Mouse (Mus musculus) midbrain, postnatal 0 days (tissue): ENCODE measurements around the gene Sparcl1. TPM values are rescaled to one million over a fixed set of nuclear protein-coding genes. Genes with fewer than 3 reads are reported as not detected.

Experiments
- ATAC-seq: fragments of 200-750 bp; cut with Nextera tagmentation; 2 replicates; pipeline ENCODE4 v1.8.0; 2017; ENCODE audit warnings: moderate number of reproducible peaks, mild to moderate bottlenecking, moderate TSS enrichment, moderate library complexity; ENCODE audit not compliant: low FRiP score
- DNase-seq: peaks from one replicate; pipeline ENCODE4 v3.0.0-alpha.2; 2015; ENCODE audit warnings: low spot score
- H3K27ac ChIP-seq: fragments of 300-500 bp; sonication (generic); 2 replicates; pipeline ENCODE4 v1.5.1; 2014; ENCODE audit warnings: low read depth, mild to moderate bottlenecking, low read length, mixed read lengths
- H3K27me3 ChIP-seq: fragments of 300-500 bp; sonication (generic); 2 replicates; pipeline ENCODE4 v1.6.1; 2014; ENCODE audit warnings: low read length, control low read depth, mixed read lengths; ENCODE audit not compliant: insufficient read depth
- H3K36me3 ChIP-seq: fragments of 300-500 bp; sonication (generic); 2 replicates; pipeline ENCODE4 v1.6.1; 2014; ENCODE audit warnings: low read length, control low read depth, mixed read lengths; ENCODE audit not compliant: insufficient read depth
- H3K4me1 ChIP-seq: fragments of 300-500 bp; sonication (generic); 2 replicates; pipeline ENCODE4 v1.6.1; 2014; ENCODE audit warnings: mild to moderate bottlenecking, control low read depth, antibody characterized with exemption, low read length, mixed read lengths; ENCODE audit not compliant: insufficient read depth
- H3K4me2 ChIP-seq: fragments of 300-500 bp; sonication (generic); 2 replicates; pipeline ENCODE4 v1.6.1; 2014; ENCODE audit warnings: low read depth, mild to moderate bottlenecking, low read length, mixed read lengths; ENCODE audit not compliant: poor library complexity, severe bottlenecking
- H3K4me3 ChIP-seq: fragments of 300-500 bp; sonication (generic); 2 replicates; pipeline ENCODE4 v1.5.1; 2014; ENCODE audit warnings: low read depth, mild to moderate bottlenecking, low read length, moderate library complexity
- H3K9ac ChIP-seq: fragments of 300-500 bp; sonication (generic); replicated peaks from 2 replicates; pipeline ENCODE4 v1.6.1; 2014; ENCODE audit warnings: mild to moderate bottlenecking, low read length, moderate library complexity, mixed read lengths; ENCODE audit not compliant: poor library complexity, severe bottlenecking
- H3K9me3 ChIP-seq: fragments of 300-500 bp; sonication (generic); 2 replicates; pipeline ENCODE4 v1.6.1; 2016; ENCODE audit warnings: low read length, control low read depth
- CTCF ChIP-seq: IDR thresholded peaks from 2 replicates; pipeline ENCODE4 v1.5.1; 2016; ENCODE audit warnings: antibody characterized with exemption, mild to moderate bottlenecking
- WGBS: fragments of 180-500 bp; shearing (Covaris S2); extraction: QIAGEN DNeasy Blood & Tissue Kit; methylation state at CpG from one replicate; pipeline ENCODE4 v1.1.7; 2014; 5-methylcytosine and 5-hydroxymethylcytosine counted together
- polyA plus RNA-seq: library from polyadenylated mRNA; unstranded; fragments of >200 nt; fragmentation: Nextera tagmentation; extraction: Ambion mirVana; gene quantifications from 2 replicates; pipeline ENCODE4 v1.2.1, GENCODE M21; 2015
- total RNA-seq: library from RNA; depleted of rRNA; stranded (reverse); fragments of >200 nt; gene quantifications from 2 replicates; pipeline ENCODE4 v1.2.3, GENCODE M21; 2014

Gene Sparcl1
- total and polyA plus RNA-seq, 2 experiments from 2014 or later, result 358 to 529 TPM

GRCm38 (mm10) chr5:104096078-104096938, 17.2 kb downstream of the Sparcl1 start:
- H3K4me1 ChIP-seq, result no peaks in the 10 kb centered on the region
- H3K4me2 ChIP-seq, result no peak overlapping the region
- ATAC-seq (no peak), DNase-seq (no peak)
- WGBS, result 78% methylated on average over 16 of the region's 16 CpGs
- H3K36me3 ChIP-seq, result peaks cover 4% of the 10 kb centered on the region; the same call in 1 of the 2 replicates
- no peak overlapping the region for H3K4me3 ChIP-seq
- no peak overlapping the region; the same call in 1 of the 2 replicates for H3K27ac ChIP-seq
- no peaks in the 10 kb centered on the region for H3K27me3 ChIP-seq
- no peaks in the 10 kb centered on the region for H3K9me3 ChIP-seq
- H3K9ac ChIP-seq, result no peak overlapping the region
- no peak for TF ChIP-seq CTCF

DNA sequence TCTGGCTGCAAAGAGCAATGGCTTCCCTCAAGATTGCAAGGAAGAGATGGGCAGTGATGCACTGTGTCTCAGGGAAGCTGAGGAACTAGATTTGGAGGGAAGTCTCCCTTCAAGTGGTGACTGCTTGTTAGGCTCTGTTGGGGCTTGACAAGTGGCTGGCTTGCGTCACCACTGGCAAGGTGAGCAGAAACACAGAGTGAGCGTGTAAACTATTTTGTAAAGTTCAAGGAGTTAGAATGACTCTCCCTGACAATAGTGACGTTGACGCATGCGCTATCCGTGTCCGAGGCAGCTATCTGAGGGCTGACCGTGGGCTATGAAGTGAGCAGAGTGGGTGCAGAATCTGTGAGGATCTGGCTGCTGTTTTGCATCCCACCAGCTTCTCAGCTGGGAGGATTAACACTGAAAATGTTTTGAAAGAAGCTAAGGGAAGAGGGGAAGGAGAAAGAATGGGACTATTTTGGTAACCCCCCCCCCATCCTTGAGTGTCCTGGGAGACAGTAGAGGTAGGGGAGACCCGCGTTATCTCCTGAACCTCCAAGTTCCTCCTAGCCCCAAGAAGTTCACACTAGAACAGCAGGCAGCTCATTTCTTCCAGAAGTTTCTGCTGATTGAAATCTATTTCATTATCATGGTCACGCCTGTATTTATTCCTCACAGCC, 18.0 kb downstream of the Sparcl1 start:
- 77% methylated on average over 11 of the region's 11 CpGs for WGBS
- Histone ChIP-seq H3K4me2 (no peak overlapping the region), H3K36me3 (peaks cover 4% of the 10 kb centered on the region; the same call in 1 of the 2 replicates), H3K4me3 (no peak overlapping the region), H3K27me3 (no peaks in the 10 kb centered on the region), H3K9me3 (no peaks in the 10 kb centered on the region), H3K9ac (no peak overlapping the region), H3K27ac (0 out of 2 replicates have a peak overlapping the region, but pooled peaks have one; percentile 8), H3K4me1 (no peaks in the 10 kb centered on the region)
- DNase-seq, result no peak
- TF ChIP-seq CTCF, result no peak
- ATAC-seq, result no peak

DNA sequence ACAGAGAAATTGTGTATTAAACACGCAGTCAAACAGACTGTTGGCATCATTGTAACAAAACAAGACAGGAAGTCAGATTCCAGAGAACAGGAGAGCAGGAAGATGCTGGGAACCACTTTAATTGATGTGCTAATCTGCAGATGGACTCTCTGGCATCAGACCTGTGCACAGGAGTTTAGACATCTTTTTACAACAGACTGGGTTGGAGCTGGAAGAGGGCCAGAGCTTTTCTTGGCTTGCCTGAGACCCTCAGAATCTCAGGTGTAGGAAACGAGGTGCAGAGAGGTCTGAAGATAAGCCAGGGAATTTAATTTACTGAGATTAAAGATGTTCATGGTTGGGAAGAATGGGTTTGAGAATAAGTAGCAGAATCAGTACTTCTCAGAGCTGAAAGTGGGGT, 23.8 kb downstream of the Sparcl1 start:
- no peak overlapping the region for H3K9ac ChIP-seq
- TF ChIP-seq CTCF, result no peak
- peaks cover 9% of the 10 kb centered on the region for H3K36me3 ChIP-seq
- no peak overlapping the region for H3K27ac ChIP-seq
- no peaks in the 10 kb centered on the region for H3K4me1 ChIP-seq
- DNase-seq (peak; percentile 53), ATAC-seq (no peak)
- WGBS, result 69% methylated on average over 2 of the region's 2 CpGs
- H3K4me3 ChIP-seq, result no peak overlapping the region
- no peaks in the 10 kb centered on the region for H3K27me3 ChIP-seq
- no peak overlapping the region for H3K4me2 ChIP-seq
- no peaks in the 10 kb centered on the region for H3K9me3 ChIP-seq

GRCm38 (mm10) chr5:104085366-104085765, 28.2 kb downstream of the Sparcl1 start:
- no peak for TF ChIP-seq CTCF
- Histone ChIP-seq H3K36me3 (peaks cover 4% of the 10 kb centered on the region; the same call in 1 of the 2 replicates), H3K9ac (no peak overlapping the region), H3K4me2 (no peak overlapping the region), H3K4me3 (no peak overlapping the region), H3K9me3 (no peaks in the 10 kb centered on the region), H3K27me3 (no peaks in the 10 kb centered on the region), H3K4me1 (no peaks in the 10 kb centered on the region), H3K27ac (no peak overlapping the region)
- whole genome bisulfite sequencing, result 89% methylated on average over 9 of the region's 9 CpGs
- DNase-seq (no peak), ATAC-seq (no peak)

DNA sequence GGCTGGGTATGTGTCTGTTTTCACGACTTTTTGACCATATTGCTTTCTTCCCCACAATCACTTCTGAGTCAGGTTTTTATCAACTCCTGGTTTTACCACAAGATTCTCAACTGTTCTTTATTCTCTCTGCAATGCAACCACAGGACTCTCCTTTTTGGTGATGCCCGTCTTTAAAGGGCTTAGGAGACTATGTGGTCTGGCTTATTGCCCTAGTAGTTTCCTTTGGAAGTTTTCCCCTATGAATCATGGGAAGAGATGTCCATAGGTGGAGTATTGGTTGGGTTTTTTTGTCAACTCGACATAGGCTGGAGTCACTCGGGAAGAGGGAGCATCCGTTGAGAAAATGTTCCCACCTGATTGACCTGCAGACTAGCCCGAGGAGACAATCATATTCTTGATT, 32.8 kb downstream of the Sparcl1 start:
- H3K27me3 ChIP-seq, result no peaks in the 10 kb centered on the region
- 88% methylated on average over 6 of the region's 6 CpGs for WGBS
- no peak for ATAC-seq
- no peak overlapping the region for H3K27ac ChIP-seq
- no peaks in the 10 kb centered on the region for H3K36me3 ChIP-seq
- no peaks in the 10 kb centered on the region for H3K9me3 ChIP-seq
- no peaks in the 10 kb centered on the region for H3K4me1 ChIP-seq
- H3K9ac ChIP-seq, result no peak overlapping the region
- no peak for TF ChIP-seq CTCF
- no peak overlapping the region for H3K4me3 ChIP-seq
- DNase-seq, result no peak
- H3K4me2 ChIP-seq, result no peak overlapping the region

- Histone ChIP-seq H3K27me3 (no peaks in the 10 kb centered on the region), H3K4me3 (no peak within 1 kb of the TSS), H3K4me1 (no peaks in the 10 kb centered on the region; the same call in 1 of the 2 replicates), H3K36me3 (no peaks in the 10 kb centered on the region), H3K27ac (no peak within 1 kb of the TSS), H3K9me3 (no peaks in the 10 kb centered on the region), H3K4me2 (no peak within 1 kb of the TSS), H3K9ac (no peak within 1 kb of the TSS)
- 94% methylated on average over 7 of the region's 7 CpGs for WGBS
- DNase-seq (no peak), ATAC-seq (no peak)
- no peak for TF ChIP-seq CTCF
Observed at GRCm38 (mm10) chr5:104077508-104077907, 36.0 kb downstream of the Sparcl1 start, which contains the start of gene Gm17660. TSS of gene Gm17660 (minus strand) at chr5:104077608.
